Mouse (Mus musculus): Measurements from ENCODE around the gene Kcna2.

The Kcna2 gene

DNA sequence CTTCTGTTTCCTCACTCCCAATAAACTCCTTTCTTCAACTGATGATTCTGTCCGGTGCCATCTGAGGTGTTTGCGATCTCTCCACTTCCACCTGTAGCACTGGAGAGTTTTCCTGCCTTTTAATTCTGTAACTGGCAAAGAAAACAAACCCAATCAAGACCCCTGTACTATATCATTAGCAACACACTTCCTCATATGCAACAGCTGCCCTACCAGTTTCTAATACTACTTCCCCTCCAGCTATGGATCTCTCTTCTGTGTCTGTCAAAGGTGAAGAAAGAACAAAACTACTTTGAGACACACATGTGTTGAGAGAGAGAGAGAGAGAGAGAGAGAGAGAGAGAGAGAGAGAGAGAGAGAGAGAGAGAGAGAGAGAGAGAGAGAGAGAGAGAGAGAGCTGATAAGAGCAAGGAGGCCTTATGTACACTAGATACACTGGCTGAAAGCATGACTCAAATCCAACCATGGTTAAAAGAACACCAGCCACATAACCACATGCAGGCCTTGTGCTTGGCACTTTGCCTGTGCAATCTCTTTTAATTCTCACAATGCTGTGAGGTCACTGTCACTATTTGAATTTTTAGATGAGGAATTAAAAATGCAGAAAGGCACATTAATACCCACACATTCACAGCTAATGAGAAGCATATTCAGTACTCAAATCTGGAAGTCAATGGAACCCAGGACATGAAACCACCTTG lies 19.1 kb downstream of the Kcna2 start:
- no peak for TF ChIP-seq GATA4 (IDR thresholded peaks at IDR 0.05; ENCODE audit: insufficient replicate concordance, low read length)

DNA sequence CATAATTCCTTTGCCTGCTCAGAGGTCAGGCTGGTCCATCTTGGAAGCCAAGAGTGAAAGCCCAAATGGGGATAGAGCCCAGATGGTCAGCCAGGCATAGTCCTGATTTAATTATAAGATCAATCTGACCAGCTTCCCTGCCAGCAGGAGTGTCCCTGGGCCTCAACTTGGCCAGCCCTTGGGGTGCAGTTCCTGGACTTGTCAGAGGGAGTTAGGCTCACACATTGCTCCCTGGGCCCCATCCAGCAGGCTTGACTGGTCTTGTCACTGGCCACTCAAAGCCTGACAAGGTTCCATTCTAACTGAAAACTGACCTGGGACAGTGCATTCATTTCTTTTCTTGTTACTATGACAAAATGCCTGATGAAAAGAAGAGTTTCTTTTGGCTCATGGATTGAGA lies 21.4 kb downstream of the Kcna2 start:
- no peak for TF ChIP-seq GATA4 (IDR thresholded peaks at IDR 0.05; ENCODE audit: insufficient replicate concordance, low read length)

DNA sequence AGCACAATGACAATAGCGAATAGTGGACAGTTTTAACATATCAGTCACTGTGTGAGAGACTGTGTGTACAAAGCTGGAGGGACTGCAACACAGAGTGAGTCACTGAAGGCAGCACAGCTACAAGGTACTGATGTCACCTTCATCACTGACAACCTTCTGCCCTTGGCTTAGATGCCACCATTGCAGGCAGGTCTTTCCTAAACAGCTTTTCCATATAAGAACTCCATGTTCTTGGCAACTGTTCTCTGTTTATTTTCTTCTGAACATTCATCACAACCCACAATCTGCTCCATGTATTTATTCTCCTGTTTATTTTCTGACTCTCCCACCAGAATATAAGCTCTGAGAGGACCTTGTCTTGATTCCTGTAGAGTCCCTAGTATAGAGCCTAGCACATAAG lies 26.7 kb downstream of the Kcna2 start:
- TF ChIP-seq GATA4 (IDR thresholded peaks at IDR 0.05; ENCODE audit: insufficient replicate concordance, low read length): no peak

DNA sequence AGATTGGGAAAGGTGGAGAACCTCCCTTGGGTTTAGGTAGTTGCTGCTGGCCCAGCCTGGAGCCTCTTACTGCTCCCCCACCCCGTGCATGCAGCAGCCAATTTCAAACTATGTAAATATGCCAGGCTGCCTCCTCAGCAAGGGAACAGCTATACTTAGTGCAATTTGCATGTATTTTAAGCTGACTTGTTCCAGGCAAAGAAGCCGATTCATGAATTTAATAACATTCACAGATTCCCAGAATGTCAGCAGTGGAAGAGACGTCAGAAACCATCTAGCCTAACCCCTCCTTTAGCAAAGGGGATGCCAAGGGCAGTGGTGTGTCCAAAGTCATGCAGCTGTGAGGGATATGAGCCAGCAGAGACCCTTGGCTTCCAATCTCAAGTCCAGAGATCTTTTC lies 27.5 kb downstream of the Kcna2 start:
- no peak for TF ChIP-seq GATA4 (IDR thresholded peaks at IDR 0.05; ENCODE audit: insufficient replicate concordance, low read length)

DNA sequence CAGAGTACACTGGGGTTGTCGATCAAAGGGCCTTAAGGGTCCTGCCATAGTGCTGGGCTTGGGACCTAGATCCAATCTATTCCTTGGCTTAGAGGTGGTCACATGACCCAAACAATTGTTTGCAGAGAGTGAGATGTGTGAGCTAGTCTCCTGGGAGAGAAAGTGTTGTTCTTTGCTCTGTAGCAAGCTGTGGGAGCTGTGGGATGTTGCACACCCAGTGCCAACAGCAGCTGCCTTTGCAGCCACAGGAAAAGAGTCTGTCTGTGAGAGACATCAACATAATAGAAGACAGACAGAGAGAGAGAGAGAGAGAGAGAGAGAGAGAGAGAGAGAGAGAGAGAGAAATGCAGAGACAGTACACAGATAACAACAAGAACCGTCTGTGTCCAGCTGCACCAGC lies 28.3 kb downstream of the Kcna2 start:
- TF ChIP-seq GATA4 (IDR thresholded peaks at IDR 0.05; ENCODE audit: insufficient replicate concordance, low read length): no peak

DNA sequence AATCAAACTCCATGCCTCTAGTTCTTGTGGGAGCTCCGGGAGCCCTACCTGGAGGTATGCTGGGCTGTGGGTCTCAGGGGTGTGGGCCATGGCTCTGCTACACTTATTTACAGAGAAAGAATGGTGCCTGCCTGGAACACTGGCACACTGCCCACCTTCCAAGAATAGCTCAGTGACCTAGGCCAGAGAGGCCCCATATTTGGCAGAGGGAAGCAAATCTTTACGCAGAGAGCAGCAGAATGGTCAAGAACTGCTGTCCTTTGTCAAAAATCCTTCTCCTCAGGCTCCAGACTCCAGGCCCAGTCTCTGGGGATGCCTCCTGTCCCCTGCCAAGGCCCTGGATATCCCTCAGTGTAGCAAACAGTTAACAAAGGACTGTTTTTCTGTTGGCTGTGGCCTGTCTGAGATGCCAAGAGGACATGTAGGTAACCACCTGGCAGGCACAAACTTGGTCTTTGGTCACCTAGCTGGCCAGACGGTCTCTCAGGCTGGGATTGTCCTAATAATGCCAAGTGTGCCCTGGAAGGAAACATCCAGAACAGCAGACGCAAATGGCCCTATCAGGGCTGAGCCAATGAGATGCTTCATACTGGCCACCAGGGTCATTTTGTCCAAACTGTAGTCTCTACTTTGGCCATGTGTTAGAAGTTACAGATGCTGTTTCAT lies 29.8 kb downstream of the Kcna2 start:
- no peak for TF ChIP-seq GATA4 (IDR thresholded peaks at IDR 0.05; ENCODE audit: insufficient replicate concordance, low read length)

DNA sequence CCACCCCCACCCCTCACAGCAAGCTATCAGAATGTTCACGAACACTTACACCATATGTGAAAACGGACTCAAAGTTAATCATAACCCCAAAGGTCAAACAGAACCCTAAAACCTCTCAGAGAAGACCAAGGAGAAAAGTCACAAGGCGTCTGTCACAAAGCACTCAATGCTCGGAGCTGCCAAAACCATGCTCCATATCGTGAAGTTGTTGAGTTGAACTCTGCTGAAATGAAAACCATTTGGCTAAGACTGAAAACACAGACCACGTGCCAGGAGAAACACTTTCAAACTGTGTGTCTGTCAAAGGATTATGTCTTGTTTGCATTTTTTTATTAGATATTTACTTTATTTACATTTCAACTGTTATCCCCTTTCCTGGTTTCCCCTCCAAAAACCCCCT lies 30.9 kb downstream of the Kcna2 start:
- TF ChIP-seq GATA4 (IDR thresholded peaks at IDR 0.05; ENCODE audit: insufficient replicate concordance, low read length): no peak

DNA sequence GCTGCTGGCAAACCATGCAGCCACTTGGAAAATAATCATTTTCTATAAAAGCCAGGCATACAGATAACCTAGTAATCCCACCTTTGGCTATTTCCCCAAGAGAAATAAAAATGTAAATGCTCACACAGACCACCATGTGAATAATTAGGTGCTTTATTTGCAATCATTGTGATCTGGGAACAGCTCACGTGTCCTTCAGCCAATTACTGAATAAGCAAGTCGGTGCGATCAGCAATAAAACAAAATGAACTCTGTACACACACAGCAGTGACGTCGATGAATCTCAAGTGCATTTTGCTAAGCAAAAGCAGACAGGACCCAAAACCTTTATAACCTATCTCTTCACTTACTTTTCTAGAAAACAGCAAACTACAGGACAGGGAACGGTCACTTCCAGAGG lies 31.7 kb downstream of the Kcna2 start:
- TF ChIP-seq GATA4 (IDR thresholded peaks at IDR 0.05; ENCODE audit: insufficient replicate concordance, low read length): no peak

DNA sequence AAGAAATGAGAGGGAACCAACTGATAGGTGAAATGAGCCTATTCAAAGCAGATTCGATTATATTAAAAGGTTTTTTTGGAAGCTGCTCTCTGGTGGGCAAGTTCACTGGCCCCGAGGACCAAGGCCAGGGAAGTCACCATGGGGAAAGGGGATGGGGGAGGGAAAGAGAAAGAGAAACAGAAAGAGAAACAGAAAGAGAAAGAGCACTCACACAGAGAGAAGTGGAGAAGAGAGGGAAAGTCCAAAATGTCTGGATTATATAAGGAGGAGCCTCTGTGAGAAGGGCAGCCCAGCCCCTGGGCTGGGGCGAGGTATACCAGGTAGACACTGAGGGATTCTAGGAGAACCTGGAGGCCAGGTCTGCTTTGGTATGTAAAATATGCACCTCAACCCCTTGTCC lies 33.5 kb downstream of the Kcna2 start:
- TF ChIP-seq GATA4 (IDR thresholded peaks at IDR 0.05; ENCODE audit: insufficient replicate concordance, low read length): no peak

DNA sequence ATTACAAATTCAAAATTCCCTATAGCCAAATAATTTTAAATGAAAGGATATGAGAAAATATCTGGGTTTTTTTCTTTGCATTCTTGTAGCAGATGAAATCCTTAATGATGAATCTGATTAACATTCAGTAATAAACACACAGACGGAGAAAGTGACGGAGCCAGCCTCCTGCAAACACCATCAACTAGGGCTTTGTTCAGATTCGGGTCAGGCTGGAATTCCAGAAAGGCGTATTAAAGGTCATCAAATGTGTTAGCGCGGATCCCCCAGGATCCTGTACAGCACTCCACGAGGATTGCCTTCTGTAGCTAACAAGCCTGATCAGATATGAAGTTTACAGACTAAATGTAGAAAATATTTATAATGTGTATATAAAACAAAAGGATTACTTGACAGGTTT lies 46.2 kb downstream of the Kcna2 start:
- TF ChIP-seq GATA4 (IDR thresholded peaks at IDR 0.05; ENCODE audit: insufficient replicate concordance, low read length): no peak

DNA sequence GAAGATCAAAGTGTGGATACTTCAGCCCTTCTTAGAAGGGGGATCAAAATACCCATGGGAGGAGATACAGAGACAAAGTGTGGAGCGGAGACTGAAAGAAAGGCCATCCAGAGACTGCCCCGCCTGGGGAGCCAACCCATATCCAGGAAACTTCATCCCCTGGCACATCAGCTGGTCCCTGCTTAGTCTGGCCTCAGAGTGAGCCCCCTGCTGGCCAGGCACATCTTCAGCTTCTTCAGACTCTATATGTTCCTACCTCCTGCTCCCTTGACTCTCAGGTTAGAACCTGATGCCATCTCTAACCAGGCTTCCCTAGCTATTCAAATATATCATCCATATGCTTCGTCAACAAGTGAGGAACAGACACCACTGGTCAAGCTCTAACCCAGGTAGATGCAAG lies 48.1 kb downstream of the Kcna2 start:
- no peak for TF ChIP-seq GATA4 (IDR thresholded peaks at IDR 0.05; ENCODE audit: insufficient replicate concordance, low read length)

DNA sequence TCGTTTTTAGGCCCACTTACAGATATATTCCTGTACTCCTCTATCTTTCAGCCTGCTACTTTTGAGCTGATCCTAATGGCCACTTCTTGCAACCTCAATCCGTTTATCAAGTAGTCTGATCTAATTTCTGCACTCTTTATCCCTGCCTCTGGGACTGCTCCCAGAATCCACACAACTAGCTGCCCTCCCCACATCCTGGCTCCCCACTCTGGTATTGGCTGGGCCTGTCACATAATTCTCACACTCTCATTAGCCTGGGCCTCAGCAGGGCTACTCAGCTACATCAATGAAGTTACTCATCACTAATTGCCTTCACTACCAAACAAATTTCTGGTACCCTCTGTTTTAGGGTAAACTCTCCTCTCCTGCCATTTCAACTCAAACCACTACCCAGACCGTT lies 49.5 kb downstream of the Kcna2 start:
- no peak for TF ChIP-seq GATA4 (IDR thresholded peaks at IDR 0.05; ENCODE audit: insufficient replicate concordance, low read length)

DNA sequence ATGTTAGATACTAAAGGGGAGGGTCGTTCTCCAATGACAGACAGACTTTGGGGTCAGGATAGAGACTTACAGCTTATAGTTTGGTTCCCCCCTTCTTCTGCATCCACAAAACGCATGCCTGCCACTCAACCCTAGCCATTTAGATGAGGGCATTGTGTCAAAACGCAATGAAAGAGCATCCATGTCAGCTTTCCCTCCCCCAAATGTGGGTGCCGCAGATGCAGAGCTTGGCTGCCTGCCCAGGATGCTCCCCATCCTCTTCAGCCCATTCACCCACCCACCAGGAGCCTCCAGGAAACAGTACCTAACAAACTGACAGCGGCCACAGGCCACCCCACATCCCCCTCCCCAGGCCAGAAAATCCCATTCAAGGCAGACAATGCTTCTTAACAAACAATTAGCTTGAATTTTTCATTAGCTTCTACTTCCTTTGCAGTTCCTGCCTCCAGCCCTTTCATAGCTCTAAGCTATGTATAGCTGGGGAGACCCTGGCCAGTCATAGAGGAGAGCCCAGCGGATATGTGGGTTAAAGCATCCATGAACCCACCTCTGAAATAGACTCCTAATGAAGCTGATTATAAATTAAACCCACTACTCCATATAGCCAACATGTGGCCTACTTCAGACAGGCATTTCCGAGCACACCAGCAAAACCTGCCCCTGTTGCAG lies 50.1 kb downstream of the Kcna2 start:
- TF ChIP-seq GATA4 (IDR thresholded peaks at IDR 0.05; ENCODE audit: insufficient replicate concordance, low read length): no peak

DNA sequence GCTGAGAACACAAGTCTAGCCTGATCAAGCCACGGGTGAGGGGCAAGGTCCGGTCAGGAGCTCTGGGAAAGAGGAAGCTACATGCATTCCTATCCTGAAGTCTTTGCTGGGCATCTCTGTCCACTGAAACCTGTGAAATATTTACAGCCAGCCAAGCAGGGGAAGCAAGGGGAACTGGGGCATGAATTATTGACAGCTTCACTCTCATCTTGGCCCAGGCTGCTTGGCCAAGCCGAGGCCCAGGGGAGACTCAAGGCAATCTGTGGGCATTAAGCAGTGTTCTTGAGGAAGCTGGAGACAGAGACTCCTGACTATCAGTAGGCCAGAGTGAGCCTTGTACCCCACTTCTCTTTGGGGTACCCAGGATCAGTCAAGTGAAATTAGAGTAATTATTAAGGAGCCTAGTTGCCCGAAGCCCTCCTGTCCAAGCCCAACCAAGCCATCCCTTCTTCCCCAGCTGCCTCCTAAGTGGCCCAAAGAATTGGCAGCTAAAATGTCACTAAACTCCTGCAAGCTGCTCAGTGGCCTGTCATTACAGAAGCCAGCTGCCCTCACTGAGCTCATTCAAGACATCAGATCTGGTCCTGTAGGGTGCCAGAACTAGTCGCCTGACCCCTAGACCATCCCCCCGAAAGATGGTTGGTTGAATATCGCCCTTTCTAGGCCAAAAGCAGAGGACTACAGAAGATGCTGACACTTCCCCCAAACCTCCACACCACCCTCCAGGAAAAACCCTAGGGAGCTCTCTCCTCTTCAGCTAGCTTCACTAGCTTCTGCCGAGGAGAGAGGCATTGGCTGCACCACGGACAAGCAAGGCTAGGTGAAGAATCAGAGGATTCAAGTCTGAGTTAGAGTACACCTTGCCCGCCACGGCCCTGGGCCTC lies 53.1 kb downstream of the Kcna2 start:
- no peak for TF ChIP-seq GATA4 (IDR thresholded peaks at IDR 0.05; ENCODE audit: insufficient replicate concordance, low read length)

DNA sequence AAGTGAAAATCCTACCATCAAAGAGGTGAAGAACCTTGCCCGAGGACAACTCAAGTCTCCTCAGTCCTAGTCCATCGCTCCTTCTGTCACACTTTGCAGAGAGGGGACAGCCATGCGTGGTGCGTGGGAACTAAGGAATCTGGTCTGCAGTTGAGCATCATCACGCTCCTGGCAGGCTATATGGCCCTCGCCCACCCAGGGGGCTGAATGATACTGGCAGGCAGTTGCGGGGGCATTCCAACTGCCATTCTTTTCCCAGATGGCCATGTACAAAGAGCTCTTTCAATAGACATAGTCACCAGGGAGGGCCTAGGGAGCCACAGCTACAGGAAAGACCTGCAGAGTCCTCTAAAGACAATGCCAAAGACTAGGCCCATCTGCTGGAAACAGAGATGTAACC lies 57.9 kb downstream of the Kcna2 start:
- TF ChIP-seq GATA4 (IDR thresholded peaks at IDR 0.05; ENCODE audit: insufficient replicate concordance, low read length): no peak
